Mouse (Mus musculus) kidney, postnatal 36 days (tissue): ENCODE data around the gene Chd1l.

Experiments
- DNase-seq, 2 experiments: peaks; one replicate each; pipeline ENCODE4 v3.0.0; 2021 to 2022; ENCODE audit warnings: mixed read lengths in 2 of 2

Chd1l gene

GRCm38 (mm10) chr3:97617091-97617825, 7.3 kb upstream of the Chd1l start:
- no peak for DNase-seq

GRCm38 (mm10) chr3:97615933-97616332, 5.9 kb upstream of the Chd1l start:
- DNase-seq = no peak

- DNase-seq = no peak
Observed at GRCm38 (mm10) chr3:97615154-97615553, 5.2 kb upstream of the Chd1l start.

- no peak for DNase-seq
Observed at GRCm38 (mm10) chr3:97611021-97611420, 1.0 kb upstream of the Chd1l start.

DNA sequence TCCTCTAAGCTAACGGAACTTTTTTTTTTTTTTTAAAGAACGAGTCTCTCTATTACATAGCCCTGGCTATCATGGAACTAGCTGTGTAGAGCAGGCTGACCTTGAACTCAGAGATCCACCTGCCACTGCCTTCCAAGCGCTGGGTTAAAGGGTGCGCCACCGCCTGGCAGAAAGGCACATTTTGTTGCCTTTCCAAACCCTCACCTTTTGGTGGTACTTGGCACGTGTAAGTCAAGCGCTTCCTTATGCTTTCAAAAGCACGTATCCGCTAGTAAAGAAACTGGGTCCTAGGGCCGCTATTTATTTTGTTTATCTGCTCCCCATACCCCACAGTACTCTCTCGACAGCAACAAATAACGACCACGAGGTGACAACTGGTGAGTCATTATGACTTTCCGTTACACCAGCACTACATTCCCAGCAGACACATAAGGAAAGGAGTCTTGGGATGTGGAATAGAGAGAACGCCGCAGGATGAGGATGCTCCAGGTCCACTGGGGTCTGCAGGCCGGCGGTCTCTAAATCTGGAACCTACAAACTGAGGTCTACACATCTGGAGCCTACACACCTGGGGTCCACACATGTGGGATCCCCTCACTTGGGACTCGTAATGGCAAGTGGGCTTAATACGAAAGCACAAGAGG, 680 bp downstream of the Chd1l start:
- peak; percentile 43 to 71 for DNase-seq

DNA sequence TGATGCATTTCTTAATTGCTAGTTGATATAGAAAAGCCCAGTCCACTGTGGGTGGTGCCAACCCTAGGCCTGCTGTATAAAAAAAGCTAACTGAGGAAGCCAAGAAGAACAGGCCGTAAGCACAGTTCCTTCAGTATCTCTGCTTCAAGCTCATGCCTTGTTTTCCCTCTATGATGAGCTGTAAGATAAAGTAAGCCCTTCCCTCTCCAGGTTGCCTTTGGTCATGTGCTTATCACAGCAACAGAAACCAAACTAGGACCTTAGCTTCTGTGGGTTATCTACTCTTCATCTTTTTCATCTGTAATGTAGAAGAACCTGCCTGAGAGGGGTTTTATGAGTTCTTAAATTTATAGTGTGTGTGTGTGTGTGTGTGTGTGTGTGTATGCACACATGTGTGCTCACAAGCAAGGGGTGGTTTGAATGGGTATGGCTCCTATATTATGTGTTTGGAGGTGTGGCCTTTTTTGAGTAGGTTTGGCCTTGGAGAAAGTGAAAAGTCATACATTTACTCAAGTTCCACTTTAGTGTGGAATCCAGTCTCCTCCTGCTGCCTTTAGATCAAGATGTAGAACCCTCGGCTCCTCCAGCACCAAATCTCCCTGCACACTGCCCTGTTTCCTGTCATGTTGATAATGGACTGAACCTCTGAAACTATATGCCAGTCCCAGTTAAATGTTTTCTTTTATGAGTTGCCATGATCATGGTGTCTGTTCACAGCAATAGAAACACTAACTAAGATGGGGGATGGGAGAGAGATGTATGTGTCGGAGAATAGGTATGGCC, 9.8 kb downstream of the Chd1l start:
- no peak for DNase-seq

- DNase-seq = no peak
Observed at GRCm38 (mm10) chr3:97596796-97597195, 13.2 kb downstream of the Chd1l start.

DNA sequence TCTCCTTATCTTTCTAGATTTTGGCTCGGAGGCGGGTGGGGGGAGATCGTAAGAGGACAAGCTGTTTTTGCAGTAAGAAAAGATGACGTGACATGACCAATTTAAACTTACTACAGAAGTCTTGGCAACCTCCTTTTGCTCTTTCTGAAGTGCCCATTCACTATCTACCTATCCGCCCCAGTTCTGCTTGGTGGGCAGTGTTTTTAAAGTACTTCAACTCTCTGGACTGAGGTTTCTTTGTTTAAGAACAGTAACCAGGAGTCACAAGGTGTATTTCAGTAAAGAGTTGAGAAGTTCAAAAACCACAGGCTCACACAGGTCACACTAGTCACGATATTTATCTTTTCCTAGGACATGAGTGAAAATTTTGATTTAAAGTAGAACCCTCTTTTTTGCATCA, 14.9 kb downstream of the Chd1l start:
- DNase-seq = no peak

DNA sequence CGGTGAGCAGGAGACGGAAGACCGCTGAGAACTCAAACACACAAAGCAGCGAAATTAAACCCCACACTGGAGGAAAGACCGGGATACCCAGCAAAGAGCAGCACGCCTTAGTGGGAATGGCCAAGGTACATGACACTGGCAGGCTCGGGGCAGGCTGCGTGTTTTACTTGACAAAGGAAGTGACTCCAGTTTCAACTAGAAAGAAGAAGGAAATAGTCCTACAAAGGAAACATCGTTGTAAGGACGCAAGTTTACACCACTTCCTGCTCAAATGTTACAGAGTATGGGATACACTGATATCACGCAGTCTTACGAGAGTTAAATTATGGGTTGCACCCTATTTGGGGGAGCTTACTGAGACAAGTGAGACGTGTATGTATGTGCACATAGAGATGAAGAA, 15.9 kb downstream of the Chd1l start:
- no peak for DNase-seq

DNA sequence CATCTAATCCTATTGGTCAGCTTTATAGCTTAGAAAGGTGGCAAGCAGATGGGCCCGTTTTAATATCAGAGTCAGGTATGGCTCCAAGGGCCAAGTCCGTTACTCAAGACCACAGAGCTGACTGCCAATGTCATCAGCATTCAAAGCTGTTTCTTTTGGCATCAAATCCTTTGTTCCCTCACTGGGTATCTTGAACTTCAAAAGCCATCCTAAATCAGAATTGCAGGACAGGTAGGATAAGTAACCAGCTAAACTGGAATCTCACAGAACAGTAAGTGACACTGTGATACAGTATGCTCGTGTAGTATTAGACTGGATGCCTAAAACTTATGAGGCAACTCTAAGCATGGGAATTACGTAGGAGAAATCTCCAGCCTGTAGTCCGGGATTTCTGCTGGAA, 16.9 kb downstream of the Chd1l start:
- DNase-seq = no peak

DNA sequence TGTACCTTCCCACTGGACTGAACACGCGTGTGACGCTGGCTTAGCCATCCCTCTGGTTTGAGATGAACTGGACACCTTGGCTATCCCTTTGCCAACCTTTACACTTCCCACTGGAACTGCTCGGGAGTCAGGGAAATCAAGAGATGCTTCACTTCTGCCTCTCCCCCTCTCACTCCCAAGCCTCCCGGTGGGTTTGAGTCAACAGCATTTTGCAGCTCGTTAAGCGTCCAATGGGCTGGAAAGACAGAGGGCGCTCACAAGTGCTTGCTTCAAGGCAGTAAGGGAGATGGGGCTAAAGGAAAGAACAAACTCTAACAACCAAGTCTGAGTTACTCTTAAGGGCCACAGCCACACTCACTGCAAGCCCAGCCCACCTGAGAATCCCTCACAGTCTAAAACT, 19.3 kb downstream of the Chd1l start:
- no peak for DNase-seq

- DNase-seq = no peak
Observed at GRCm38 (mm10) chr3:97587656-97588055, 22.3 kb downstream of the Chd1l start.

- peak; percentile 69 to 91 for DNase-seq
Observed at GRCm38 (mm10) chr3:97585383-97586160, 24.4 kb downstream of the Chd1l start.

DNA sequence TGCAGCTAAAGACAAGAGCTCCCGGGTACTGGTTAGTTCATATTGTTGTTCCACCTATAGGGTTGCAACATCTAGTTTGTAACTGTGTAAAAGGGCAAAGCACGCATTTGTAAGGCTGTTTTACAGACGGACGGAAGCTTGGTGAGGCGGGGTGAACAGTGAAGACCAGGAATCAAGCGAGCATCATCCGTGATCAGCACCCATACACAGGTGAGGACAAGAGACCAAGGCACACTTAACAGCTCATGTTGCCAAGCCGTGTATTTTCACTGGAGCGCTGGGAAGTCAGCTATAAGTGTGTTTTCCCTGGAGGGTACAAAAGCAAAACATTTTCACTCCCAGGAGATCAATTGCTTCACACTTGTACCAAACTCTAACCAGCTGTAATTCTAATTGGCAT, 36.2 kb downstream of the Chd1l start:
- DNase-seq = no peak

- DNase-seq = no peak
Observed at GRCm38 (mm10) chr3:97564588-97564987, 45.4 kb downstream of the Chd1l start.

DNA sequence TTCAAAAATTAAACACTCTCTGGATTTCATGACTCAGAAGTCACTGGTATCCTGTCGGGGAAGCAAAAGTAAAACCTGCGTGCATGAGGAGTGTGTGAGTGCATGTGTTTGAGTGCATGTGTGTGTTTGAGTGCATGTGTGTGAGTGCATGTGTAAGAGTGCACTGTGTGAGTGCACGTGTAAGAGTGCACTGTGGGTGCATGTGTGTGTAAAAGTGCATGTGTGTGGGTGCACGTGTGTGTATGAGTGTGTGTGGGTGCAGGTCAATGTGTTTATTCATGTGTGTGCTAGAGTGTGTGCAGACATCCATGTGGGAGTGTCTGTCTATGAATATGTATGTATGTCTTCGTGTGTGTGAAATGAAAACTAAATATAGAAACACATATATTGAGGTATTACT, 51.4 kb downstream of the Chd1l start:
- DNase-seq = no peak

DNA sequence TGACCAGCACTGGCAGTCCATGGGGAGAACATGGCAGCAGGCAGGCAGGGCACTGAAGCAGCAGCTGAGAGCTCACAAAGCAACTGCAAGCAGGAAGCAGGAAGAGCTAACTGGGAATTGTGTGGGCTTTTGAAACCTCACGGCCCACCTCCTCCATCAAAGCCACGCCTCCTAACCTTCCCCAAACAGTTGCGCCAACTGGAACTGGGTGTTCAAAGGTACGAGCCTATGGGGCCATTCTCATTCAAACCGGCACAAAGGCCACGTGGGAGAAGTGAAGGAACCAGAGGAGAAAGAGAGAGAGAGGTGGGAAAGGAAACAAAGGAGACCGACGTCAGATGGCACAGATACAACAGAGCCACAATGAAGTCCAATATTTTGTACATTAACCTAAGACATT, 63.8 kb downstream of the Chd1l start:
- no peak for DNase-seq

GRCm38 (mm10) chr3:97540171-97540570, 69.8 kb downstream of the Chd1l start:
- DNase-seq = no peak

GRCm38 (mm10) chr3:97538634-97539033, 71.4 kb downstream of the Chd1l start:
- DNase-seq = no peak

GRCm38 (mm10) chr3:97537006-97537405, 73.0 kb downstream of the Chd1l start:
- no peak for DNase-seq

- no peak for DNase-seq
Observed at GRCm38 (mm10) chr3:97535660-97536059, 74.3 kb downstream of the Chd1l start.

DNA sequence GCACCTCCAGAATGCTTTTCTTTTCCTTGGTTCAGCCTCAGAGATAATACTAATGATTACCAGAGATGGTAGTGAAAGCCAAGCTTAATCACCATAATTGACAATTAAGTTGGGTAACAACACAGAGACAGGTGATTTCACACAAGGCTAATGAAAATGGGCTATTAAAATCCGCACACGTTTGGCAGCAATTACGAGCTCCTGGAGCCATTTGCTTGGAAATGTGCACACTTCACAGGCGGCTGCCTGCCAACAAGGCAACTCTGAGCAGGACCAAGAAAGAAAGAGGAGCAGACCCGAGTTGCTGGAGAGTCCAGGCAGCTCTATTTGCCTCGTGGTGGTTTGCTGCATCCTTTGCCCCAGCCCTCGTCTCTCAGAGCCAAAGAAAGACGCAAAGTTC, 84.5 kb downstream of the Chd1l start:
- DNase-seq = no peak

GRCm38 (mm10) chr3:97524835-97525234, 85.2 kb downstream of the Chd1l start:
- peak; percentile 3 to 54 for DNase-seq
